Mouse (Mus musculus) liver (tissue): Measurements from ENCODE around the gene Pcgf1.

Experiments
- DNase-seq: peaks from one replicate; pipeline ENCODE4 v3.0.0-alpha.2; 2020; ENCODE audit warnings: mixed read lengths

The Pcgf1 gene

GRCm38 (mm10) chr6:83103130-83103650 is 25.5 kb downstream of the Pcgf1 start:
- DNase-seq: no peak

- DNase-seq: no peak
Observed at GRCm38 (mm10) chr6:83104158-83104557, 26.5 kb downstream of the Pcgf1 start.

GRCm38 (mm10) chr6:83107566-83108400 is 30.1 kb downstream of the Pcgf1 start:
- peak; percentile 91 for DNase-seq

GRCm38 (mm10) chr6:83108762-83109668 is 31.3 kb downstream of the Pcgf1 start, which contains the start of gene Mrpl53:
Gene Mrpl53 (plus strand): TSS chr6:83109040.
- peak; percentile 80 for DNase-seq

- DNase-seq: no peak
Observed at GRCm38 (mm10) chr6:83111510-83112136, 34.0 kb downstream of the Pcgf1 start.

- peak; percentile 96 for DNase-seq
Observed at GRCm38 (mm10) chr6:83115011-83115671, 37.5 kb downstream of the Pcgf1 start, which contains the start of gene Mogs. Gene Mogs (plus strand): TSS chr6:83115496.

- no peak for DNase-seq
Observed at GRCm38 (mm10) chr6:83115682-83116372, 38.2 kb downstream of the Pcgf1 start.

GRCm38 (mm10) chr6:83116373-83117164 is 38.9 kb downstream of the Pcgf1 start:
- no peak for DNase-seq

GRCm38 (mm10) chr6:83117165-83117438 is 39.4 kb downstream of the Pcgf1 start:
- no peak for DNase-seq

- DNase-seq: no peak
Observed at GRCm38 (mm10) chr6:83117616-83118015, 39.9 kb downstream of the Pcgf1 start.

- no peak for DNase-seq
Observed at GRCm38 (mm10) chr6:83118369-83118768, 40.7 kb downstream of the Pcgf1 start.

- DNase-seq: no peak
Observed at GRCm38 (mm10) chr6:83118825-83119733, 41.4 kb downstream of the Pcgf1 start.

- no peak for DNase-seq
Observed at GRCm38 (mm10) chr6:83119734-83120051, 42.0 kb downstream of the Pcgf1 start.

- DNase-seq: peak; percentile 94
Observed at GRCm38 (mm10) chr6:83120930-83121862, 43.5 kb downstream of the Pcgf1 start, which contains the start of gene Wbp1. Gene Wbp1 (minus strand): TSS chr6:83121559.

GRCm38 (mm10) chr6:83121863-83122710 is 44.4 kb downstream of the Pcgf1 start:
- peak; percentile 54 for DNase-seq

- no peak for DNase-seq
Observed at GRCm38 (mm10) chr6:83122961-83123360, 45.3 kb downstream of the Pcgf1 start.

- peak; percentile 89 for DNase-seq
Observed at GRCm38 (mm10) chr6:83124851-83125312, 47.2 kb downstream of the Pcgf1 start.

- no peak for DNase-seq
Observed at GRCm38 (mm10) chr6:83125331-83125730, 47.7 kb downstream of the Pcgf1 start, which contains the start of gene Ino80b. Gene Ino80b (minus strand): TSS chr6:83125431.
